Mouse (Mus musculus): ENCODE measurements around the gene Gnmt. TPM values are rescaled to one million over a fixed set of nuclear protein-coding genes. Genes with fewer than 3 reads are reported as not detected.
A peak's percentile ranks its signal among the peaks of the same experiment; 100 is the strongest.
"Not testable (repeated sequence)": the region's sequence is repeated elsewhere in the genome, so short reads cannot be mapped to it uniquely, and the experiment has no call there.

The Gnmt gene
- polyA plus RNA-seq, 1 experiment from 2014 or later: 0.33 TPM

DNA sequence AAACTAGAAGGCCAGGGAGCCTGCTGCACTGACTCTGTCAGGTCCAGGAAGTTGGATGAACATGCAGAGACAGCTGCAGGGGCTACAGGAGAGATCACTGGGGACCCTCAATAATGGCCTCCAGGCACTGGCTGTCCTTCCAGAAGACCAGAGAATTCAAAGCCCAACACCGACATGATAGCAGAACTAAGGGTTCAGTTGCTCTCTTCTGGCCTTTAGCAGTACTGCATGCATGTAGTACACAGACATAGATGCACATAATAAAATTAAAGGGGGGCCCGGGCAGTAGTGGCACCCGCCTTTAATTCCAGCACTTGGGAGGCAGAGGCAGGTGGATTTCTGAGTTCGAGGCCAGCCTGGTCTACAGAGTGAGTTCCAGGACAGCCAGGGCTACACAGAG, 42.1 kb upstream of the Gnmt start:
- peaks cover 14% of the 10 kb centered on the region for H3K36me3 ChIP-seq (ENCODE audit: control insufficient read depth, insufficient read depth, low read length)
- no peaks in the 10 kb centered on the region for H3K4me1 ChIP-seq (ENCODE audit: control insufficient read depth, insufficient read depth, low read length)
- ATAC-seq (ENCODE audit: insufficient number of reproducible peaks, insufficient read depth, low FRiP score, low read depth): no peak
- no peaks in the 10 kb centered on the region for H3K27me3 ChIP-seq (ENCODE audit: control insufficient read depth, insufficient read depth, low read length)
- H3K9me3 ChIP-seq (ENCODE audit: control insufficient read depth, low read depth, low read length): no peaks in the 10 kb centered on the region
- 89% methylated on average over 4 of the region's 4 CpGs for WGBS
- H3K4me2 ChIP-seq (replicated peaks; ENCODE audit: low read depth, low read length): no peak overlapping the region
- no peak overlapping the region for H3K9ac ChIP-seq (replicated peaks; ENCODE audit: low read depth, low read length)
- H3K4me3 ChIP-seq (ENCODE audit: low read depth, low read length): no peak overlapping the region
- no peak overlapping the region for H3K27ac ChIP-seq (ENCODE audit: low read length)

DNA sequence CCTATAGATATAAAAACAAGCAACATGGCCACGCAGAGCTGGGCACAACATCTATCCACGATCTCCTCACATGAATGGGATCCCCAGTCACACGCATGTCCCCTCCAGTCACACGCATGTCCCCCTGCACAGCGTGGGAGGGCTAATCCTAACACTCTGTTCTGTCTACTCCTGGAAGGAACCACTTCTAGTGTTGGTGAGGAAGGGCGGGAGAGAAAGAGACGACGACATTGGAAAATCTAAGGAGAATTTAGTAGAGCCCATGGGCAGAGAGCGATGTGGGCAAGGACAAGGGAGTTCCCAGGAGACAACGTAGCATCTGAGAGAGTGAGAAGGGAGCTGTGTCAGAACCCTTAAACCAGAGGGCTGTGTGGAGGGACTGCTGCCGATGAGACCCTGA, 41.6 kb upstream of the Gnmt start:
- 91% methylated on average over 11 of the region's 11 CpGs for WGBS
- Histone ChIP-seq H3K4me1 (ENCODE audit: control insufficient read depth, insufficient read depth, low read length) (no peaks in the 10 kb centered on the region), H3K4me2 (replicated peaks; ENCODE audit: low read depth, low read length) (no peak overlapping the region), H3K9me3 (ENCODE audit: control insufficient read depth, low read depth, low read length) (no peaks in the 10 kb centered on the region), H3K27me3 (ENCODE audit: control insufficient read depth, insufficient read depth, low read length) (no peaks in the 10 kb centered on the region), H3K9ac (replicated peaks; ENCODE audit: low read depth, low read length) (no peak overlapping the region), H3K27ac (ENCODE audit: low read length) (no peak overlapping the region), H3K4me3 (ENCODE audit: low read depth, low read length) (no peak overlapping the region), H3K36me3 (ENCODE audit: control insufficient read depth, insufficient read depth, low read length) (peaks cover 9% of the 10 kb centered on the region; the same call in 1 of the 2 replicates)
- ATAC-seq (ENCODE audit: insufficient number of reproducible peaks, insufficient read depth, low FRiP score, low read depth): no peak

DNA sequence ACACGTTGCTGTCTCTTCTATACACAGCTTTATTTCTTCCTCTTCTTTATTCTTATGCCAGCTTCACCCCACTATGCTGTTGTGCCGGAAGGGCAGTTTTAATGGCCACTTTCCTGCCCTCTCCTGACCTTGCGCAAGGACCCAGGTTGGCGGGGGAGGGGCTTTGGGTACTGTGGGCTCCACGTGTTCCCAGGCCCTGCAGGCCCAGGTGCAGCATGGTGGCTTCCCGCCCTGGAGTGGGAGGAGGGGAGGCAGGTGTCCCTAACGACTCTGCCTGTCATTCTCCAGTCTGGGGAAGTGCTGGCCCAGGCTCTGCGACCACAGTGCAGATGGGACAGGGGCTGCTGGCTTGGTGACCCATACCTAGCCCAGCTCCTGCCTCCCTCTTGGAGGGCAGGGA, 38.9 kb upstream of the Gnmt start:
- Histone ChIP-seq H3K4me2 (replicated peaks; ENCODE audit: low read depth, low read length) (no peak overlapping the region), H3K4me1 (ENCODE audit: control insufficient read depth, insufficient read depth, low read length) (no peaks in the 10 kb centered on the region), H3K27me3 (ENCODE audit: control insufficient read depth, insufficient read depth, low read length) (no peaks in the 10 kb centered on the region), H3K4me3 (ENCODE audit: low read depth, low read length) (no peak overlapping the region), H3K9ac (replicated peaks; ENCODE audit: low read depth, low read length) (no peak overlapping the region), H3K27ac (ENCODE audit: low read length) (no peak overlapping the region), H3K36me3 (ENCODE audit: control insufficient read depth, insufficient read depth, low read length) (no peaks in the 10 kb centered on the region), H3K9me3 (ENCODE audit: control insufficient read depth, low read depth, low read length) (no peaks in the 10 kb centered on the region)
- WGBS: 51% methylated on average over 8 of the region's 8 CpGs
- no peak for ATAC-seq (ENCODE audit: insufficient number of reproducible peaks, insufficient read depth, low FRiP score, low read depth)

DNA sequence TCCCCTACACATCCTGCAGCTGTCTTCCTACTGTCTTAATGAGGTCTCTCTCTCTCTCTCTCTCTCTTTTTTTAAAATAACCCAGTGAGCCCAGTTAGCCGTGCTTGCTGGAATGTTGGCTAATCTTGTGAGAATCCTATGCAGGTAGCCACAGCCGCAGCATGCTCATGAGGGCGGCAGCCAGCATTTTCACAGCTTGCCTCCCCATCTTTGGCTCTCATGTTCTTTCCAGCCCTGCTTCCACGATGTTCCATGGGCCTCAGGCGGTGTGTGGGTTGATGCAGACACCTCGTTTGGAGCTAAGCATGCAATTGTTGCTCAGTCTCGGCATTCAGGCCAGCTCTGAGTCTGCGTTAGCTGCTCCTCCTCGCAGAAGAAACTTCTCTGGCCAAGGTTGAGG, 35.9 kb upstream of the Gnmt start:
- not testable (repeated sequence) for H3K4me3 ChIP-seq (ENCODE audit: low read depth, low read length); H3K27me3 ChIP-seq (ENCODE audit: control insufficient read depth, insufficient read depth, low read length); H3K9ac ChIP-seq (replicated peaks; ENCODE audit: low read depth, low read length); H3K36me3 ChIP-seq (ENCODE audit: control insufficient read depth, insufficient read depth, low read length); ATAC-seq (ENCODE audit: insufficient number of reproducible peaks, insufficient read depth, low FRiP score, low read depth); H3K9me3 ChIP-seq (ENCODE audit: control insufficient read depth, low read depth, low read length); H3K27ac ChIP-seq (ENCODE audit: low read length); H3K4me1 ChIP-seq (ENCODE audit: control insufficient read depth, insufficient read depth, low read length); H3K4me2 ChIP-seq (replicated peaks; ENCODE audit: low read depth, low read length)
- 60% methylated on average over 8 of the region's 9 CpGs for WGBS

DNA sequence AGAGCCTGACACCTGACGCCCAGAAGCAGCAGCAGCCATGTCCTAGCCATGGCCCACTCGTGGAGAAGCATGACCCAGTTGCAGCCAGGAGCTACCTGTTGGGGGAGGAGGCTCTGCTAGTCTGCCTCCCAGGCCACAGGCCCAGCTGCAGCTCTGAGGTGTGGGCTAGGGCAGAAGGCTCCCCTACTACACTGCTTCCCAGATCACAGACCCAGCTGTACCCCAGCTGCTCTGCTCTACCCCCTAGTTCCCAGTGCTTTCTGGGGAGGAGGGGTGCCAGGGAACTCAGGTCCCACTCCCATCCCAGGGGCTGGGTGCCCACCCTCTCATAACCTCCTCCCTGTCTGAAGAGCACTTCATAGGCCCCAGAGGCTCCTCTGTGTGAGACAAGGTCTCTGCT, 34.6 kb upstream of the Gnmt start, which contains the start of gene Ptcra:
Ptcra (minus strand) TSS at position 169 of the 400 bp plus-strand sequence.
- no peak for ATAC-seq (ENCODE audit: insufficient number of reproducible peaks, insufficient read depth, low FRiP score, low read depth)

DNA sequence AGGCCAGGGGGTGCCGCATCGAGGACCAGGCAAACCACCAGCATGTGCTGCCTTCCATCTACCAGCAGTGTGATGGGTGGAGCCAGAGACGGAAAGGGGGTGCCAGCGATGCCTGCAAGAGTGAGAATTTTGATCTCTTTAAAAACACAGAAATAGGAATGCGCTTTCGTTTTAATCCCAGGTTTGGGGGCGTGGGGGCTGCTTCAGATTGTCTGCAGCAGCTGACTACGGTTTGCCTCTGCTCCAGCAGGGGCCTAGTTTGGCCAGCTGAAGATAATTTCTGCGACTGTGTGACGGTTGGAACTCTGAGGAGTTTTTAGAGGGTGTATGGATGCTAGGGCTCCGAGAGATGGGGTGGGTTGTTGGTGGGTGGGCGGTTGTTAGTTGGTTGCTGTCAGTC, 29.8 kb upstream of the Gnmt start:
- H3K4me2 ChIP-seq (replicated peaks; ENCODE audit: low read depth, low read length): no peak overlapping the region
- ATAC-seq (ENCODE audit: insufficient number of reproducible peaks, insufficient read depth, low FRiP score, low read depth): no peak
- H3K27ac ChIP-seq (ENCODE audit: low read length): no peak overlapping the region
- H3K4me3 ChIP-seq (ENCODE audit: low read depth, low read length): no peak overlapping the region
- H3K36me3 ChIP-seq (ENCODE audit: control insufficient read depth, insufficient read depth, low read length): no peaks in the 10 kb centered on the region
- no peaks in the 10 kb centered on the region for H3K9me3 ChIP-seq (ENCODE audit: control insufficient read depth, low read depth, low read length)
- H3K4me1 ChIP-seq (ENCODE audit: control insufficient read depth, insufficient read depth, low read length): no peaks in the 10 kb centered on the region
- H3K27me3 ChIP-seq (ENCODE audit: control insufficient read depth, insufficient read depth, low read length): no peaks in the 10 kb centered on the region
- 79% methylated on average over 12 of the region's 12 CpGs for WGBS
- no peak overlapping the region for H3K9ac ChIP-seq (replicated peaks; ENCODE audit: low read depth, low read length)

More for the DNA sequence above, 34.6 kb upstream of the Gnmt start, which contains the start of gene Ptcra:
- Histone ChIP-seq H3K27me3 (ENCODE audit: control insufficient read depth, insufficient read depth, low read length) (no peaks in the 10 kb centered on the region), H3K36me3 (ENCODE audit: control insufficient read depth, insufficient read depth, low read length) (no peaks in the 10 kb centered on the region), H3K4me3 (ENCODE audit: low read depth, low read length) (no peak within 1 kb of the TSS), H3K4me2 (replicated peaks; ENCODE audit: low read depth, low read length) (no peak within 1 kb of the TSS), H3K4me1 (ENCODE audit: control insufficient read depth, insufficient read depth, low read length) (no peaks in the 10 kb centered on the region), H3K9ac (replicated peaks; ENCODE audit: low read depth, low read length) (no peak within 1 kb of the TSS), H3K27ac (ENCODE audit: low read length) (no peak within 1 kb of the TSS), H3K9me3 (ENCODE audit: control insufficient read depth, low read depth, low read length) (no peaks in the 10 kb centered on the region)
- 52% methylated on average over 2 of the region's 2 CpGs for WGBS

DNA sequence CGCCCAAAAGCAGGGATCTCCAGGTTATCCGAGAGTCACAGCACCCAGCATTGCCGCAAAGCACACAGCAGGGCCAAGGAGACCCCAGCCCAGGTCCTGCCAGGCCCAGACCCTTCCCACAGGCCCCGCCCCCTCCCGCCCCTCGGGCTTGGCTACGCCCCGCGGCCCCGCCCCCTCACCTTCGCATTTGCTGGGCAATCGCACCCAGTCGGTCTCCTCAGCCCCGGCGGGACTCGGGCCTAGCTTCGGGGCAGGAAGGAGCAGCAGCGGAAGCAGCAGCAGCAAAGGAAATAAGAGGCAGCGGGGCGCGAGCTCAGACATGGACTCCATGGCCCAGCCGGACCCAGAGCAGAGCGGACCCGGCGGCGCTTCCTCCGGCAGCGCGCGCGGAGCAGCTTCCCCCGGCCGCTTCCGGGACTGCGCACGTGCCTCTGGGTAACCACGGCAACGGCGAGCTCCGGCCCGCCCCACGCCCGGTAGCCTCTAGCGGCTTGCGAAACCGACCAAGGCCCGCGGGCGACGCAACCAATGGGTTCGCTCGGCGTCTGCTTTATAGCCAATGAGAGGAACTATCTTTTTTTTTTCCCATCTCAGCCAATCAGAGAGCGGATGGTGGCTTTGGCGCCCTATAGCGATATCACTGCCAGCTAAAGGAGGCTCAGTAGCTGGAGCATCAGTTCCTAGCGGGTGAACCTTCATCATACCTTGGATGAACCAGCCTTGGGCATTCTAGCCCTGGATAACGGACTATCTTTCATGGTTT, 23.0 kb upstream of the Gnmt start, which contains the start of gene Cnpy3:
Cnpy3 (minus strand) TSS at position 421 of the 763 bp plus-strand sequence.
- Histone ChIP-seq H3K27ac (ENCODE audit: low read length) (peak within 1 kb of the TSS; percentile 88), H3K36me3 (ENCODE audit: control insufficient read depth, insufficient read depth, low read length) (0 out of 2 replicates have a peak, but pooled peaks cover 4% of the 10 kb centered on the region)
- ATAC-seq (ENCODE audit: insufficient number of reproducible peaks, insufficient read depth, low FRiP score, low read depth): peak; percentile 99

DNA sequence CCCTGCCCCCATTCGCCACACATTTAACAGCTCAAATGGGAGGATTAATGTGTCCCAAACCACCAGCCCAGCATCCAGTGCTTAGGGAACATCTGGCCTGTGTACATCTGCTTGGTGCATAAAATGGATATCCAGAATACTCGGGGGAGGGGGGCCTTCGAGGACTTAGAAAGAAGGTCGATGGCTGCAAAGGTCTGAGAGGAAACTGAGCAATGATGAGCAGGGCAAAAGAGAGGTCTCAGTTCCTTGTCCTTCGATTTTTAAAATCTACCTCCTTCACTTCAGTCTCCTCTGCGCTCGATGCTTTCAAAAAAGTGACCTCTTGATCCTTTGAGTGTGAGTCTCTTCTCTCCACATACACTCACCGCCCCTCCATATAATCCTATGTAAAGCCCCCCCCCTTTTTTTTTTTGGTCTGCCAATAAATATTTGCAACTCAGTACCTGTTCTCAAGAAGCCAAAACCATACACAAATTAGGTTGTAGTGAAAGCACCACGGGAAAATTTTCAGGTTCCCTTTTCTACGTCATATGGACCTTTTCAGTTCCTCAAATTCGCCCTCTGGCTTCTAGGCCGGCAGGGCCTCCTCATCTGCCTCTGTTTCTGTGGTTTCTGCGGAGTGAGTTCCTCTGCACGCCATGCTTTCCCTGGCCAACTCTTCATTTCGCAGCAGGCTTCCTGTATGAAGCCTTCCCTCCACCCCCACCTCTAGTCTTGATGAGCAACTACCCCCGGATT, 22.3 kb upstream of the Gnmt start:
- Histone ChIP-seq H3K4me2 (replicated peaks; ENCODE audit: low read depth, low read length) (peak overlapping the region; percentile 56), H3K27me3 (ENCODE audit: control insufficient read depth, insufficient read depth, low read length) (no peaks in the 10 kb centered on the region), H3K4me3 (ENCODE audit: low read depth, low read length) (peak overlapping the region; percentile 65), H3K9me3 (ENCODE audit: control insufficient read depth, low read depth, low read length) (no peaks in the 10 kb centered on the region), H3K4me1 (ENCODE audit: control insufficient read depth, insufficient read depth, low read length) (no peaks in the 10 kb centered on the region), H3K27ac (ENCODE audit: low read length) (peak overlapping the region; percentile 88), H3K36me3 (ENCODE audit: control insufficient read depth, insufficient read depth, low read length) (0 out of 2 replicates have a peak, but pooled peaks cover 6% of the 10 kb centered on the region), H3K9ac (replicated peaks; ENCODE audit: low read depth, low read length) (peak overlapping the region; percentile 22)
- 17% methylated on average over 16 of the region's 16 CpGs for WGBS
- ATAC-seq (ENCODE audit: insufficient number of reproducible peaks, insufficient read depth, low FRiP score, low read depth): no peak; the same call in 1 of the 2 replicates

More for the DNA sequence above, 23.0 kb upstream of the Gnmt start, which contains the start of gene Cnpy3:
- Histone ChIP-seq H3K9ac (replicated peaks; ENCODE audit: low read depth, low read length) (peak within 1 kb of the TSS; percentile 22), H3K9me3 (ENCODE audit: control insufficient read depth, low read depth, low read length) (no peaks in the 10 kb centered on the region), H3K27me3 (ENCODE audit: control insufficient read depth, insufficient read depth, low read length) (no peaks in the 10 kb centered on the region), H3K4me2 (replicated peaks; ENCODE audit: low read depth, low read length) (peak within 1 kb of the TSS; percentile 56), H3K4me3 (ENCODE audit: low read depth, low read length) (peak within 1 kb of the TSS; percentile 65), H3K4me1 (ENCODE audit: control insufficient read depth, insufficient read depth, low read length) (no peaks in the 10 kb centered on the region)
- under 1% methylated on average over 57 of the region's 58 CpGs for WGBS
